Mouse (Mus musculus): ENCODE results near the gene P2ry10. TPM values are rescaled to one million over a fixed set of nuclear protein-coding genes. Genes with fewer than 3 reads are reported as not detected.

Gene P2ry10
- polyA plus RNA-seq, 1 experiment from 2014 or later, result not detected

DNA sequence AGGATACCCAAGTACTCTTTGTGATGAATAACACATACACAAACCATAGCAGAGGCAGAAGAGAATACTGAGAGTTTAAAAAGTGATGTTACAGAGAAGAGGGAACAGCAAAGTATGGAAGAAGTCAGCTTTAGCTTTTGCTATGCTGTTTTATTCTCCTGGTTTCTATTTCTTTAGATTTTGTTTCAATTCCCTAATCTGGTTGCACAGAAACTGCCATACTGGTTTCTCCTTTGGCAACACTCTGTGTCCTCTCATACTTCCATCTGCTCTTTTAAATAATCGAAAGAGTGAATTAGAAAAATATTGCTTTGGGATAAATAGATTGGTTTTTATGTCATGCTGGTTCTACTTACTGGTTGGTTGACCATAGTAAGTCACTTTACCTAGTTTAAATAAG, 28.0 kb downstream of the P2ry10 start:
- 84% methylated on average over 1 of the region's 1 CpGs for WGBS
- no peak for DNase-seq (ENCODE audit: low spot score)
- no peaks in the 10 kb centered on the region for H3K27me3 ChIP-seq (ENCODE audit: control insufficient read depth, insufficient read depth, low read length)
- H3K4me2 ChIP-seq (replicated peaks; ENCODE audit: low read depth, low read length), result no peak overlapping the region
- H3K9me3 ChIP-seq (ENCODE audit: control insufficient read depth, low read length), result no peaks in the 10 kb centered on the region
- no peak overlapping the region for H3K27ac ChIP-seq (ENCODE audit: low read depth, low read length)
- no peaks in the 10 kb centered on the region for H3K36me3 ChIP-seq (ENCODE audit: control insufficient read depth, insufficient read depth, low read length)
- no peaks in the 10 kb centered on the region for H3K4me1 ChIP-seq (replicated peaks; ENCODE audit: control insufficient read depth, insufficient read depth, low read length)
- no peak for ATAC-seq (ENCODE audit: low FRiP score)
- no peak overlapping the region for H3K9ac ChIP-seq (ENCODE audit: low read depth, low read length)
- H3K4me3 ChIP-seq (ENCODE audit: low read depth, low read length), result no peak overlapping the region

- no peaks in the 10 kb centered on the region for H3K4me1 ChIP-seq (replicated peaks; ENCODE audit: control insufficient read depth, insufficient read depth, low read length)
- H3K27me3 ChIP-seq (ENCODE audit: control insufficient read depth, insufficient read depth, low read length), result no peaks in the 10 kb centered on the region
- H3K9me3 ChIP-seq (ENCODE audit: control insufficient read depth, low read length), result no peaks in the 10 kb centered on the region
- DNase-seq (ENCODE audit: low spot score), result no peak
- H3K4me3 ChIP-seq (ENCODE audit: low read depth, low read length), result no peak overlapping the region
- no peak overlapping the region for H3K9ac ChIP-seq (ENCODE audit: low read depth, low read length)
- no peak overlapping the region for H3K4me2 ChIP-seq (replicated peaks; ENCODE audit: low read depth, low read length)
- H3K27ac ChIP-seq (ENCODE audit: low read depth, low read length), result no peak overlapping the region
- 85% methylated on average over 1 of the region's 1 CpGs for WGBS
- no peaks in the 10 kb centered on the region for H3K36me3 ChIP-seq (ENCODE audit: control insufficient read depth, insufficient read depth, low read length)
- ATAC-seq (ENCODE audit: low FRiP score), result no peak
These were observed 28.7 kb downstream of the P2ry10 start for GRCm38 (mm10) chrX:107116987-107117386.

- no peak overlapping the region for H3K4me2 ChIP-seq (replicated peaks; ENCODE audit: low read depth, low read length)
- 89% methylated on average over 3 of the region's 3 CpGs for WGBS
- H3K27me3 ChIP-seq (ENCODE audit: control insufficient read depth, insufficient read depth, low read length), result no peaks in the 10 kb centered on the region
These were observed 54.9 kb downstream of the P2ry10 start for GRCm38 (mm10) chrX:107143184-107143583.

DNA sequence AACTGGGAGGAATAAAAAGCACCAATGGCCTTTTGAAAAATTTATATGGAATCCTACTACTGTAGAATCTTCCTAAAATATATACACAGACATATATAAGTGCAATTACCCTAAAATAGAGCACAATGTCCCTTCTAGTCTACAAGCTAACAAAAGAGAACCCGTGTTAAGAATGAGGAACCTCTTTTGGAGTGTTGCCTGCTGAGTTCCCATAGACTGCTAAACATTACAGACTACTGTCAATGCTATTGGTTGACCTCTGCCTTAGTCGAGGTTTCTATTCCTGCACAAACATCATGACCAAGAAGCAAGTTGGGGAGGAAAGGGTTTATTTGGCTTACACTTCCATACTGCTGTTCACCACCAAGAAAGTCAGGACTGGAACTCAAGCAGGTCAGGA, 55.6 kb downstream of the P2ry10 start:
- no peaks in the 10 kb centered on the region for H3K9me3 ChIP-seq (ENCODE audit: control insufficient read depth, low read length)
- ATAC-seq (ENCODE audit: low FRiP score), result no peak
- WGBS, result 67% methylated on average over 2 of the region's 2 CpGs
- H3K4me1 ChIP-seq (replicated peaks; ENCODE audit: control insufficient read depth, insufficient read depth, low read length), result no peaks in the 10 kb centered on the region
- no peak for DNase-seq (ENCODE audit: low spot score)
- H3K4me2 ChIP-seq (replicated peaks; ENCODE audit: low read depth, low read length), result no peak overlapping the region
- no peaks in the 10 kb centered on the region for H3K27me3 ChIP-seq (ENCODE audit: control insufficient read depth, insufficient read depth, low read length)
- H3K4me3 ChIP-seq (ENCODE audit: low read depth, low read length), result no peak overlapping the region
- H3K27ac ChIP-seq (ENCODE audit: low read depth, low read length), result no peak overlapping the region
- no peak overlapping the region for H3K9ac ChIP-seq (ENCODE audit: low read depth, low read length)
- no peaks in the 10 kb centered on the region for H3K36me3 ChIP-seq (ENCODE audit: control insufficient read depth, insufficient read depth, low read length)

More at GRCm38 (mm10) chrX:107143184-107143583, 54.9 kb downstream of the P2ry10 start:
- Histone ChIP-seq H3K4me1 (replicated peaks; ENCODE audit: control insufficient read depth, insufficient read depth, low read length) (no peaks in the 10 kb centered on the region), H3K9me3 (ENCODE audit: control insufficient read depth, low read length) (no peaks in the 10 kb centered on the region), H3K36me3 (ENCODE audit: control insufficient read depth, insufficient read depth, low read length) (no peaks in the 10 kb centered on the region), H3K27ac (ENCODE audit: low read depth, low read length) (no peak overlapping the region), H3K9ac (ENCODE audit: low read depth, low read length) (no peak overlapping the region), H3K4me3 (ENCODE audit: low read depth, low read length) (no peak overlapping the region)
- DNase-seq (ENCODE audit: low spot score) (no peak), ATAC-seq (ENCODE audit: low FRiP score) (no peak)

- H3K27ac ChIP-seq (ENCODE audit: low read depth, low read length), result no peak within 1 kb of the TSS
- no peaks in the 10 kb centered on the region for H3K9me3 ChIP-seq (ENCODE audit: control insufficient read depth, low read length)
- H3K27me3 ChIP-seq (ENCODE audit: control insufficient read depth, insufficient read depth, low read length), result no peaks in the 10 kb centered on the region
- H3K4me2 ChIP-seq (replicated peaks; ENCODE audit: low read depth, low read length), result no peak within 1 kb of the TSS
- no peaks in the 10 kb centered on the region for H3K36me3 ChIP-seq (ENCODE audit: control insufficient read depth, insufficient read depth, low read length)
- ATAC-seq (ENCODE audit: low FRiP score) (no peak), DNase-seq (ENCODE audit: low spot score) (no peak)
- no peak within 1 kb of the TSS for H3K4me3 ChIP-seq (ENCODE audit: low read depth, low read length)
- H3K4me1 ChIP-seq (replicated peaks; ENCODE audit: control insufficient read depth, insufficient read depth, low read length), result no peaks in the 10 kb centered on the region
- WGBS, result 80% methylated on average over 3 of the region's 3 CpGs
- no peak within 1 kb of the TSS for H3K9ac ChIP-seq (ENCODE audit: low read depth, low read length)
These were observed 60.4 kb downstream of the P2ry10 start, which contains the start of gene P2ry10b for GRCm38 (mm10) chrX:107148681-107149080. TSS of gene P2ry10b (plus strand) at chrX:107148927.

- 71% methylated on average over 4 of the region's 4 CpGs for WGBS
- Histone ChIP-seq H3K27ac (ENCODE audit: low read depth, low read length) (no peak overlapping the region), H3K9ac (ENCODE audit: low read depth, low read length) (no peak overlapping the region), H3K27me3 (ENCODE audit: control insufficient read depth, insufficient read depth, low read length) (no peaks in the 10 kb centered on the region), H3K4me1 (replicated peaks; ENCODE audit: control insufficient read depth, insufficient read depth, low read length) (no peaks in the 10 kb centered on the region), H3K9me3 (ENCODE audit: control insufficient read depth, low read length) (no peaks in the 10 kb centered on the region), H3K4me3 (ENCODE audit: low read depth, low read length) (no peak overlapping the region), H3K4me2 (replicated peaks; ENCODE audit: low read depth, low read length) (no peak overlapping the region), H3K36me3 (ENCODE audit: control insufficient read depth, insufficient read depth, low read length) (no peaks in the 10 kb centered on the region)
- DNase-seq (ENCODE audit: low spot score) (no peak), ATAC-seq (ENCODE audit: low FRiP score) (no peak)
These were observed 61.2 kb downstream of the P2ry10 start for GRCm38 (mm10) chrX:107149391-107149993.

DNA sequence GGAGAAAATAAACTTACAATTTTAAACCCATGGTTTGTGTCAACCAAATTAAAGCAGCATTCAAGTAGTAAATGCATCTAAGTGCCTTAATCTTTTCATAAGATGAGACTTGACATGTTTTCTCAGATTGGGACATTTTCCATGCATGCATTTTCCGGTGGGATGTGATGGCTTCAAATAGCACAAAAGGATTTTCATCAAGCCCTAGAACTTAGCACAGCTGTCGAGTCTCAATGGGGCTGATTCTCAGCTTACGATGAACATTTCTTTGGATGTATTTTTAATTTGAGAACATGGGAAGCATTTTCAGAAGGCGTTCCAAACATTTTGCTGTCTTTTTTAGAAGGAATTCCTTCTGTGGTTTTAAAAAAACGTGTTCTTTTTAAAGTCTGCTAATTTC, 61.7 kb downstream of the P2ry10 start:
- DNase-seq (ENCODE audit: low spot score) (no peak), ATAC-seq (ENCODE audit: low FRiP score) (no peak)
- Histone ChIP-seq H3K27me3 (ENCODE audit: control insufficient read depth, insufficient read depth, low read length) (no peaks in the 10 kb centered on the region), H3K27ac (ENCODE audit: low read depth, low read length) (no peak overlapping the region), H3K9ac (ENCODE audit: low read depth, low read length) (no peak overlapping the region), H3K4me2 (replicated peaks; ENCODE audit: low read depth, low read length) (no peak overlapping the region), H3K4me1 (replicated peaks; ENCODE audit: control insufficient read depth, insufficient read depth, low read length) (no peaks in the 10 kb centered on the region), H3K9me3 (ENCODE audit: control insufficient read depth, low read length) (no peaks in the 10 kb centered on the region), H3K36me3 (ENCODE audit: control insufficient read depth, insufficient read depth, low read length) (no peaks in the 10 kb centered on the region), H3K4me3 (ENCODE audit: low read depth, low read length) (no peak overlapping the region)
- WGBS, result 63% methylated on average over 5 of the region's 5 CpGs

- Histone ChIP-seq H3K9ac (ENCODE audit: low read depth, low read length) (no peak overlapping the region), H3K4me3 (ENCODE audit: low read depth, low read length) (no peak overlapping the region), H3K36me3 (ENCODE audit: control insufficient read depth, insufficient read depth, low read length) (no peaks in the 10 kb centered on the region), H3K4me2 (replicated peaks; ENCODE audit: low read depth, low read length) (no peak overlapping the region), H3K27me3 (ENCODE audit: control insufficient read depth, insufficient read depth, low read length) (no peaks in the 10 kb centered on the region), H3K27ac (ENCODE audit: low read depth, low read length) (no peak overlapping the region), H3K9me3 (ENCODE audit: control insufficient read depth, low read length) (no peaks in the 10 kb centered on the region), H3K4me1 (replicated peaks; ENCODE audit: control insufficient read depth, insufficient read depth, low read length) (no peaks in the 10 kb centered on the region)
- WGBS, result 76% methylated on average over 4 of the region's 4 CpGs
- DNase-seq (ENCODE audit: low spot score) (no peak), ATAC-seq (ENCODE audit: low FRiP score) (no peak)
These were observed 62.6 kb downstream of the P2ry10 start for GRCm38 (mm10) chrX:107150752-107151515.
